Mouse (Mus musculus) lung, embryonic 16.5 days (tissue): ENCODE results near the gene Plau. TPM values are rescaled to one million over a fixed set of nuclear protein-coding genes. Genes with fewer than 3 reads are reported as not detected.

Experiments
- ATAC-seq: fragments of 200-750 bp; cut with Nextera tagmentation; 2 replicates; pipeline ENCODE4 v1.8.0; 2017; ENCODE audit warnings: low read depth, mild to moderate bottlenecking, moderate library complexity
- H3K27ac ChIP-seq: fragments of 300-500 bp; sonication (generic); 2 replicates; pipeline ENCODE4 v1.5.1; 2014; ENCODE audit warnings: mild to moderate bottlenecking, control low read depth, low read length
- H3K27me3 ChIP-seq: fragments of 300-500 bp; sonication (generic); 2 replicates; pipeline ENCODE4 v1.6.1; 2014; ENCODE audit warnings: low read depth, low read length, mixed read lengths; ENCODE audit not compliant: control insufficient read depth, insufficient read depth
- H3K36me3 ChIP-seq: fragments of 300-500 bp; sonication (generic); 2 replicates; pipeline ENCODE4 v1.6.1; 2014; ENCODE audit warnings: low read length; ENCODE audit not compliant: control insufficient read depth, insufficient read depth
- H3K4me1 ChIP-seq: fragments of 300-500 bp; sonication (generic); replicated peaks from 2 replicates; pipeline ENCODE4 v1.6.1; 2014; ENCODE audit warnings: low read length, mixed read lengths; ENCODE audit not compliant: control insufficient read depth, insufficient read depth
- H3K4me2 ChIP-seq: fragments of 300-500 bp; sonication (generic); 2 replicates; pipeline ENCODE4 v1.6.1; 2014; ENCODE audit warnings: low read depth, low read length, control low read depth
- H3K4me3 ChIP-seq: fragments of 300-500 bp; sonication (generic); 2 replicates; pipeline ENCODE4 v1.5.1; 2014; ENCODE audit warnings: mild to moderate bottlenecking, low read length, control low read depth
- H3K9ac ChIP-seq: fragments of 300-500 bp; sonication (generic); 2 replicates; pipeline ENCODE4 v1.6.1; 2014; ENCODE audit warnings: low read length, control low read depth
- H3K9me3 ChIP-seq: fragments of 300-500 bp; sonication (generic); 2 replicates; pipeline ENCODE4 v1.6.1; 2016; ENCODE audit warnings: low read length; ENCODE audit not compliant: control insufficient read depth
- WGBS: fragments of 180-500 bp; shearing (Covaris S2); extraction: QIAGEN DNeasy Blood & Tissue Kit; methylation state at CpG from one replicate; pipeline ENCODE4 v1.1.7; 2014; 5-methylcytosine and 5-hydroxymethylcytosine counted together
- polyA plus RNA-seq: library from polyadenylated mRNA; unstranded; fragments of >200 nt; fragmentation: Nextera tagmentation; extraction: Ambion mirVana; gene quantifications from 2 replicates; pipeline ENCODE4 v1.2.1, GENCODE M21; 2015

Gene Plau
- polyA plus RNA-seq = 1.8 and 2.1 TPM in 2 replicates

GRCm38 (mm10) chr14:20836171-20836904, at the start of gene Plau:
Gene Plau, plus strand, starts transcription at chr14:20836660.
- Histone ChIP-seq H3K9ac (peak within 1 kb of the TSS; percentile 69), H3K27ac (0 out of 2 replicates have a peak within 1 kb of the TSS, but pooled peaks have one; percentile 21), H3K9me3 (no peaks in the 10 kb centered on the region), H3K4me3 (peak within 1 kb of the TSS; percentile 57), H3K4me2 (peak within 1 kb of the TSS; percentile 91), H3K27me3 (no peaks in the 10 kb centered on the region), H3K36me3 (no peaks in the 10 kb centered on the region), H3K4me1 (peaks cover 7% of the 10 kb centered on the region; the same call in 1 of the 2 replicates)
- under 1% methylated on average over 33 of the region's 33 CpGs for WGBS
- peak; percentile 94 for ATAC-seq

- no peak overlapping the region for H3K4me2 ChIP-seq
- no peaks in the 10 kb centered on the region for H3K27me3 ChIP-seq
- H3K9ac ChIP-seq = no peak overlapping the region
- H3K4me3 ChIP-seq = no peak overlapping the region
- ATAC-seq = no peak
- H3K27ac ChIP-seq = no peak overlapping the region
- no peaks in the 10 kb centered on the region for H3K9me3 ChIP-seq
- H3K4me1 ChIP-seq = peaks cover 37% of the 10 kb centered on the region
- peaks cover 10% of the 10 kb centered on the region for H3K36me3 ChIP-seq
- 75% methylated on average over 3 of the region's 3 CpGs for WGBS
Observed at GRCm38 (mm10) chr14:20788151-20788550, 48.3 kb upstream of the Plau start.

- H3K36me3 ChIP-seq = peaks cover 10% of the 10 kb centered on the region; the same call in 1 of the 2 replicates
- 85% methylated on average over 4 of the region's 4 CpGs for WGBS
Observed at GRCm38 (mm10) chr14:20789593-20789992, 46.9 kb upstream of the Plau start.

GRCm38 (mm10) chr14:20790445-20790844, 46.0 kb upstream of the Plau start:
- H3K4me3 ChIP-seq = no peak overlapping the region
- no peak for ATAC-seq
- H3K27me3 ChIP-seq = no peaks in the 10 kb centered on the region
- no peaks in the 10 kb centered on the region for H3K9me3 ChIP-seq
- 90% methylated on average over 5 of the region's 5 CpGs for WGBS
- no peak overlapping the region for H3K4me2 ChIP-seq
- H3K4me1 ChIP-seq = peaks cover 31% of the 10 kb centered on the region
- H3K36me3 ChIP-seq = peaks cover 10% of the 10 kb centered on the region; the same call in 1 of the 2 replicates
- no peak overlapping the region for H3K9ac ChIP-seq
- H3K27ac ChIP-seq = no peak overlapping the region

More at GRCm38 (mm10) chr14:20789593-20789992, 46.9 kb upstream of the Plau start:
- Histone ChIP-seq H3K9ac (no peak overlapping the region), H3K27me3 (no peaks in the 10 kb centered on the region), H3K27ac (no peak overlapping the region), H3K4me2 (no peak overlapping the region), H3K4me3 (no peak overlapping the region), H3K9me3 (no peaks in the 10 kb centered on the region), H3K4me1 (peaks cover 36% of the 10 kb centered on the region)
- ATAC-seq = no peak

GRCm38 (mm10) chr14:20790996-20791395, 45.5 kb upstream of the Plau start:
- H3K27ac ChIP-seq = no peak overlapping the region
- no peak overlapping the region for H3K4me2 ChIP-seq
- no peaks in the 10 kb centered on the region for H3K27me3 ChIP-seq
- H3K36me3 ChIP-seq = peaks cover 10% of the 10 kb centered on the region; the same call in 1 of the 2 replicates
- no peak overlapping the region for H3K4me3 ChIP-seq
- no peak overlapping the region for H3K9ac ChIP-seq
- no peak for ATAC-seq
- WGBS = 96% methylated on average over 6 of the region's 6 CpGs
- no peaks in the 10 kb centered on the region for H3K9me3 ChIP-seq
- peaks cover 26% of the 10 kb centered on the region for H3K4me1 ChIP-seq

- H3K9ac ChIP-seq = peak overlapping the region; percentile 6; the same call in 1 of the 2 replicates
- ATAC-seq = no peak
- peaks cover 10% of the 10 kb centered on the region; the same call in 1 of the 2 replicates for H3K36me3 ChIP-seq
- H3K27ac ChIP-seq = no peak overlapping the region
- H3K9me3 ChIP-seq = no peaks in the 10 kb centered on the region
- H3K4me2 ChIP-seq = no peak overlapping the region; the same call in 1 of the 2 replicates
- peaks cover 19% of the 10 kb centered on the region for H3K4me1 ChIP-seq
- no peak overlapping the region for H3K4me3 ChIP-seq
- H3K27me3 ChIP-seq = no peaks in the 10 kb centered on the region
- 67% methylated on average over 16 of the region's 16 CpGs for WGBS
Observed at GRCm38 (mm10) chr14:20791511-20792242, 44.8 kb upstream of the Plau start.

- H3K4me2 ChIP-seq = peak overlapping the region; percentile 96
- no peak for ATAC-seq
- 62% methylated on average over 8 of the region's 8 CpGs for WGBS
Observed at GRCm38 (mm10) chr14:20792243-20792921, 44.1 kb upstream of the Plau start.

GRCm38 (mm10) chr14:20792922-20793757, 43.3 kb upstream of the Plau start:
- peaks cover 15% of the 10 kb centered on the region for H3K4me1 ChIP-seq
- H3K4me2 ChIP-seq = peak overlapping the region; percentile 96
- peaks cover 10% of the 10 kb centered on the region; the same call in 1 of the 2 replicates for H3K36me3 ChIP-seq
- peak overlapping the region; percentile 68 for H3K27ac ChIP-seq
- H3K4me3 ChIP-seq = peak overlapping the region; percentile 78
- under 1% methylated on average over 46 of the region's 57 CpGs for WGBS
- no peaks in the 10 kb centered on the region for H3K9me3 ChIP-seq
- ATAC-seq = peak; percentile 57
- no peaks in the 10 kb centered on the region for H3K27me3 ChIP-seq
- peak overlapping the region; percentile 80 for H3K9ac ChIP-seq

More at GRCm38 (mm10) chr14:20792243-20792921, 44.1 kb upstream of the Plau start:
- peaks cover 15% of the 10 kb centered on the region for H3K4me1 ChIP-seq
- peaks cover 10% of the 10 kb centered on the region; the same call in 1 of the 2 replicates for H3K36me3 ChIP-seq
- no peak overlapping the region for H3K27ac ChIP-seq
- H3K9ac ChIP-seq = peak overlapping the region; percentile 80
- peak overlapping the region; percentile 78 for H3K4me3 ChIP-seq
- H3K27me3 ChIP-seq = no peaks in the 10 kb centered on the region
- no peaks in the 10 kb centered on the region for H3K9me3 ChIP-seq
